Mouse (Mus musculus) liver, embryonic 14.5 days (tissue): ENCODE results near the gene Heatr5a.

ENCODE experiments used
- CTCF ChIP-seq: IDR thresholded peaks from 2 replicates; pipeline ENCODE4 v1.5.1; 2016; ENCODE audit warnings: antibody characterized with exemption, low read depth, control low read depth
- EP300 ChIP-seq: IDR thresholded peaks from 2 replicates; pipeline ENCODE4 v1.6.1; 2016; ENCODE audit warnings: antibody characterized with exemption, low read depth

GRCm38 (mm10) chr12:51990629-51991028, 19.5 kb upstream of the Heatr5a start:
- TF ChIP-seq CTCF, result no peak
- no peak for TF ChIP-seq EP300
